Mouse (Mus musculus) MEL (cell line): ENCODE results near the gene Prdx2. TPM values are rescaled to one million over a fixed set of nuclear protein-coding genes. Genes with fewer than 3 reads are reported as not detected.

Experiments
- DNase-seq: peaks from one replicate; pipeline ENCODE4 v3.0.0; 2011; ENCODE audit warnings: low read depth, low spot score
- H3K27ac ChIP-seq: 2 replicates; pipeline ENCODE4 v1.5.1; 2012; ENCODE audit warnings: low read depth, mild to moderate bottlenecking, control low read depth, low read length, moderate library complexity; ENCODE audit not compliant: control insufficient read depth
- H3K27me3 ChIP-seq, 2 experiments: fragments of 150-350 bp in 1 of 2; sonication (generic) in 1 of 2; 2 replicates each; pipeline ENCODE4 v1.6.1; 2012; ENCODE audit warnings: low read length in 2 of 2, mild to moderate bottlenecking in 2 of 2, improper control_type of control experiment in 1 of 2, moderate library complexity in 1 of 2; ENCODE audit not compliant: insufficient read depth in 2 of 2, control insufficient read depth in 1 of 2
- H3K36me3 ChIP-seq, 2 experiments: 2 replicates each; pipeline ENCODE4 v1.6.1; 2012 to 2014; ENCODE audit warnings: low read length in 2 of 2, improper control_type of control experiment in 1 of 2, inconsistent platforms in 1 of 2, mild to moderate bottlenecking in 1 of 2; ENCODE audit not compliant: insufficient read depth in 2 of 2, control insufficient read depth in 1 of 2
- H3K4me1 ChIP-seq, 2 experiments: fragments of 150-350 bp in 1 of 2; sonication (generic) in 1 of 2; 2 replicates each; pipeline ENCODE4 v1.6.1; 2012; ENCODE audit warnings: low read length in 2 of 2, improper control_type of control experiment in 1 of 2, mild to moderate bottlenecking in 1 of 2; ENCODE audit not compliant: insufficient read depth in 2 of 2, control insufficient read depth in 1 of 2
- H3K4me3 ChIP-seq, 2 experiments: fragments of 150-350 bp in 1 of 2; sonication (generic) in 1 of 2; 2 replicates each; pipeline ENCODE4 v1.5.1; 2012; ENCODE audit warnings: low read depth in 2 of 2, low read length in 2 of 2, mild to moderate bottlenecking in 2 of 2, moderate library complexity in 2 of 2, control low read depth in 1 of 2, improper control_type of control experiment in 1 of 2; ENCODE audit not compliant: control insufficient read depth in 1 of 2, insufficient read depth in 1 of 2
- H3K79me2 ChIP-seq: 2 replicates; pipeline ENCODE4 v1.6.1; 2012; ENCODE audit warnings: mild to moderate bottlenecking, low read length, moderate library complexity; ENCODE audit not compliant: control insufficient read depth, poor library complexity, insufficient read depth
- H3K9ac ChIP-seq: 2 replicates; pipeline ENCODE4 v1.6.1; 2012; ENCODE audit warnings: low read depth, mild to moderate bottlenecking, control low read depth, low read length, moderate library complexity; ENCODE audit not compliant: control insufficient read depth, poor library complexity, severe bottlenecking
- H3K9me3 ChIP-seq: fragments of 150-350 bp; sonication (generic); replicated peaks from 2 replicates; pipeline ENCODE4 v1.6.1; 2012; ENCODE audit warnings: mild to moderate bottlenecking, low read length, improper control_type of control experiment, moderate library complexity; ENCODE audit not compliant: insufficient read depth
- CHD2 ChIP-seq: IDR thresholded peaks from 2 replicates; pipeline ENCODE4 v1.6.1; 2011; ENCODE audit warnings: low read length, improper control_type of control experiment
- E2F4 ChIP-seq: IDR thresholded peaks from 2 replicates; pipeline ENCODE4 v1.6.1; 2011; ENCODE audit warnings: low read depth, low read length, improper control_type of control experiment, borderline replicate concordance
- ELF1 ChIP-seq: IDR thresholded peaks from 2 replicates; pipeline ENCODE4 v1.6.1; 2014; ENCODE audit warnings: low read depth, mild to moderate bottlenecking, inconsistent platforms, low read length, improper control_type of control experiment, moderate library complexity
- GABPA ChIP-seq: IDR thresholded peaks from 2 replicates; pipeline ENCODE4 v1.6.1; 2012; ENCODE audit warnings: low read depth, mild to moderate bottlenecking, inconsistent platforms, low read length, improper control_type of control experiment, moderate library complexity
- GATA1 ChIP-seq: IDR thresholded peaks from 2 replicates; pipeline ENCODE4 v1.6.1; 2011; ENCODE audit warnings: low read depth, low read length, improper control_type of control experiment
- HCFC1 ChIP-seq: IDR thresholded peaks from 2 replicates; pipeline ENCODE4 v1.6.1; 2012; ENCODE audit warnings: low read depth, mild to moderate bottlenecking, inconsistent platforms, low read length, improper control_type of control experiment, moderate library complexity
- JUND ChIP-seq: IDR thresholded peaks from 2 replicates; pipeline ENCODE4 v1.6.1; 2011; ENCODE audit warnings: low read depth, mild to moderate bottlenecking, improper control_type of control experiment, low read length
- MAX ChIP-seq: IDR thresholded peaks from 2 replicates; pipeline ENCODE4 v1.6.1; 2011; ENCODE audit warnings: low read length, improper control_type of control experiment
- MAZ ChIP-seq: IDR thresholded peaks from 2 replicates; pipeline ENCODE4 v1.6.1; 2012; ENCODE audit warnings: low read depth, mild to moderate bottlenecking, inconsistent platforms, low read length, improper control_type of control experiment
- MEF2A ChIP-seq: IDR thresholded peaks from 2 replicates; pipeline ENCODE4 v1.6.1; 2014; ENCODE audit warnings: low read depth, mild to moderate bottlenecking, inconsistent platforms, low read length, improper control_type of control experiment; ENCODE audit not compliant: poor library complexity, insufficient replicate concordance, severe bottlenecking; ENCODE audit errors: extremely low read depth
- MXI1 ChIP-seq: IDR thresholded peaks from 2 replicates; pipeline ENCODE4 v1.6.1; 2011; ENCODE audit warnings: mild to moderate bottlenecking, low read depth, low read length, improper control_type of control experiment
- MYC ChIP-seq: IDR thresholded peaks from 2 replicates; pipeline ENCODE4 v1.6.1; 2011; ENCODE audit warnings: low read depth, mild to moderate bottlenecking, low read length, improper control_type of control experiment, moderate library complexity
- NRF1 ChIP-seq: IDR thresholded peaks from 2 replicates; pipeline ENCODE4 v1.6.1; 2014; ENCODE audit warnings: low read depth, mild to moderate bottlenecking, inconsistent platforms, low read length, improper control_type of control experiment, moderate library complexity; ENCODE audit not compliant: poor library complexity, insufficient read depth, severe bottlenecking
- POLR2AphosphoS2 ChIP-seq: IDR thresholded peaks from 2 replicates; pipeline ENCODE4 v1.6.1; 2011; ENCODE audit warnings: low read length, improper control_type of control experiment
- RAD21 ChIP-seq: IDR thresholded peaks from 2 replicates; pipeline ENCODE4 v1.6.1; 2011; ENCODE audit warnings: mild to moderate bottlenecking, low read depth, low read length, improper control_type of control experiment
- SIN3A ChIP-seq: IDR thresholded peaks from 2 replicates; pipeline ENCODE4 v1.6.1; 2012; ENCODE audit warnings: low read length, improper control_type of control experiment, inconsistent platforms
- SMC3 ChIP-seq: IDR thresholded peaks from 2 replicates; pipeline ENCODE4 v1.6.1; 2011; ENCODE audit warnings: low read depth, low read length, improper control_type of control experiment
- TAL1 ChIP-seq: IDR thresholded peaks from 2 replicates; pipeline ENCODE4 v1.6.1; 2012; ENCODE audit warnings: mild to moderate bottlenecking, inconsistent platforms, low read length, moderate library complexity, mixed read lengths
- UBTF ChIP-seq: IDR thresholded peaks from 2 replicates; pipeline ENCODE4 v1.6.1; 2012; ENCODE audit warnings: low read depth, mild to moderate bottlenecking, inconsistent platforms, low read length, improper control_type of control experiment, moderate library complexity, borderline replicate concordance; ENCODE audit not compliant: insufficient read depth
- USF1 ChIP-seq: IDR thresholded peaks from 2 replicates; pipeline ENCODE4 v1.6.1; 2014; ENCODE audit warnings: low read depth, mild to moderate bottlenecking, inconsistent platforms, low read length, improper control_type of control experiment, moderate library complexity
- USF2 ChIP-seq, 2 experiments: IDR thresholded peaks; 2 replicates each; pipeline ENCODE4 v1.6.1; 2011 to 2012; ENCODE audit warnings: improper control_type of control experiment in 2 of 2, low read length in 2 of 2, borderline replicate concordance in 1 of 2, inconsistent platforms in 1 of 2, low read depth in 1 of 2, mild to moderate bottlenecking in 1 of 2; ENCODE audit not compliant: insufficient read depth in 1 of 2
- ZKSCAN1 ChIP-seq: IDR thresholded peaks from 2 replicates; pipeline ENCODE4 v1.6.1; 2012; ENCODE audit warnings: low read depth, mild to moderate bottlenecking, inconsistent platforms, low read length, improper control_type of control experiment, moderate library complexity
- polyA plus RNA-seq, 2 experiments: library from polyadenylated mRNA; stranded (reverse) in 1 of 2; unstranded in 1 of 2; fragments of >175 nt in 1 of 2; fragments of >200 nt in 1 of 2; gene quantifications; 2 replicates each; pipeline versions ENCODE4 v1.2.1 to v1.2.4; 2012; ENCODE audit warnings: low replicate concordance in 2 of 2, low read depth in 1 of 2; ENCODE audit not compliant: insufficient read length in 2 of 2, insufficient read depth in 1 of 2, missing spikeins in 1 of 2
- total RNA-seq: library from RNA; depleted of rRNA; stranded (reverse); fragments of 300-350 nt; gene quantifications from 2 replicates; pipeline ENCODE4 v1.2.3, GENCODE M21; 2012

The Prdx2 gene
- total and polyA plus RNA-seq, 3 experiments = 643 to 773 (median 679) TPM

DNA sequence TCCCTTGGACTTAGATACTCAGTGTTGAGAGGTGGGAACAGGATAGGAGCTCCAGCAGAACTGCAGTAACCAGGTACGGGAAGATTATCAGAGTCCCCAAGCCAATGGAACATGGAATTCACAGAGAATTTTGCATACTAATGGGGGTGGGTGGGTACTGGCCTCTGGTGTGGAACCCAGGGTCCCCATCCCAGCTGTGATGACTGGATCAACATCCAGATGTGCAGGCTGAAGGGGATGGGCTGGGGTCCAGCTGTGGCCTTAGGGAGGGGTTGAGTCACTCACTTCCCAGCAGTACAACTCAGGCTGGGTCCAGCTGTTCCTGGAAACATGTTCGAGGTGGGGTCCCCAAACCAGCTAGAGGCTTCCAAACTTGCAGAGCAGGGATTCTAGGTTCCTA lies 18.5 kb downstream of the Prdx2 start:
- Histone ChIP-seq H3K9ac (no peak overlapping the region), H3K4me1 (peaks cover 1 to 40% of the 10 kb centered on the region in 2 experiments), H3K9me3 (no peaks in the 10 kb centered on the region), H3K4me3 (no peak overlapping the region), H3K27me3 (no peaks in the 10 kb centered on the region), H3K36me3 (peaks cover 0 to 33% of the 10 kb centered on the region in 2 experiments; a peak in 2 of 4 replicates), H3K79me2 (peaks cover 6% of the 10 kb centered on the region; the same call in 1 of the 2 replicates), H3K27ac (no peak overlapping the region)
- DNase-seq = no peak
- TF ChIP-seq GABPA (no peak), HCFC1 (no peak), SIN3A (no peak), TAL1 (no peak), USF2 (IDR thresholded peaks at IDR 0.05; ENCODE audit: borderline replicate concordance in 1 of 2, insufficient read depth in 1 of 2, low read depth in 1 of 2, low read length in 2 of 2) (no peak), RAD21 (no peak), ZKSCAN1 (no peak), USF1 (no peak), MEF2A (no peak), UBTF (no peak), CHD2 (no peak), E2F4 (no peak), SMC3 (no peak), GATA1 (no peak), MAX (no peak), MAZ (no peak), JUND (no peak), POLR2AphosphoS2 (no peak), MXI1 (no peak)

- DNase-seq = peak; percentile 49
- H3K9me3 ChIP-seq = no peaks in the 10 kb centered on the region
Observed at GRCm38 (mm10) chr8:84989311-84989731, 19.9 kb downstream of the Prdx2 start.

More at GRCm38 (mm10) chr8:84989311-84989731, 19.9 kb downstream of the Prdx2 start:
- H3K79me2 ChIP-seq = peaks cover 6% of the 10 kb centered on the region; the same call in 1 of the 2 replicates
- no peak overlapping the region for H3K27ac ChIP-seq
- H3K4me1 ChIP-seq = peaks cover 0 to 29% of the 10 kb centered on the region in 2 experiments; a peak in 3 of 4 replicates
- no peak for TF ChIP-seq MAZ
- TF ChIP-seq USF1 = no peak
- TF ChIP-seq TAL1 = peak; percentile 34; the same call in 1 of the 2 replicates
- no peak for TF ChIP-seq MEF2A
- no peak for TF ChIP-seq NRF1
- TF ChIP-seq UBTF = no peak
- no peak for TF ChIP-seq MYC
- TF ChIP-seq ELF1 = no peak
- TF ChIP-seq POLR2AphosphoS2 = no peak
- peak overlapping the region; percentile 39 to 55 for H3K4me3 ChIP-seq
- H3K27me3 ChIP-seq = no peaks in the 10 kb centered on the region
- H3K9ac ChIP-seq = peak overlapping the region; percentile 87
- H3K36me3 ChIP-seq = peaks cover 0 to 20% of the 10 kb centered on the region in 2 experiments; a peak in 2 of 4 replicates
